Comparison of ENCODE assay signal across 8 mouse cellular contexts in the genomic region with DNA sequence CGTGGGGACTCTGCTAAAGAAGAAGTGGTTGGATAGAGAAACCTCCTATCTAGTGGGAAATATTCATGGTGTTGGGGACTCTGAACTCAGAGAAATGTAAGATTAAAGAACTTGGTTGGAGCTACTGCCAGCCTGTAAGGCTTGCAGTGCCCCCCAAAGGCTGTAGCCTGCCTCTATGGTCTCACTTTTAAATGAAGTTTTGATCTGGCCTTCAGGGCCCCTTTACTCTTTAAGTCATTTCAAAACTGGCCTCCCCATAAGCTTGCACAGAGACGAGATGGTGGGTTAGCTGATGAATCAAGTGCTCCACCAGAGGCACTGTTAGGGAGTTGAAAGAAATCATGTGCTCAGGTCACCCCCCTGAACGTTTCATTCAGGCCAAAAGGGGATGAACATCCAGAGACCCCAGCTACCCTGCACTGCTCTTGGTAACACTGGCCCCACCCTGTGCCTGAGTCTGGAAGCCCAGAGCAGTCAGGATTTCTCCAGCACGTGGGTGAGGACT. TPM values are rescaled to one million over a fixed set of nuclear protein-coding genes. Genes with fewer than 3 reads are reported as not detected.
DNase-seq lines count a peak whose midpoint lies in the region; ATAC-seq and TF ChIP-seq lines count a peak whose summit lies in the region.

No protein-coding gene starts in this region.

- no peak overlapping the region for H3K9ac ChIP-seq in liver, postnatal 0 days (replicated peaks)

- TF ChIP-seq CTCF in bone marrow macrophage, adult 2 months (IDR thresholded peaks at IDR 0.05; ENCODE audit: low read depth, low read length): 0 out of 2 replicates have a peak, but pooled peaks have one; percentile 9
- no peak; the same call in 1 of the 2 replicates for TF ChIP-seq CTCF in liver, postnatal 0 days (IDR thresholded peaks at IDR 0.05; ENCODE audit: low read depth)
- no peak for TF ChIP-seq CTCF in small intestine, adult 2 months (IDR thresholded peaks at IDR 0.05; ENCODE audit: extremely low read depth, insufficient read length, insufficient replicate concordance, low read depth, low read length)

- H3K36me3 ChIP-seq in liver, postnatal 0 days (replicated peaks; ENCODE audit: insufficient read depth, low read length): no peaks in the 10 kb centered on the region
- H3K36me3 ChIP-seq in small intestine, adult 2 months (ENCODE audit: control insufficient read depth, insufficient read depth, low read length): no peaks in the 10 kb centered on the region

- H3K4me3 ChIP-seq in bone marrow macrophage, adult 2 months (ENCODE audit: insufficient read depth, low read length): peak overlapping the region; percentile 74
- peak overlapping the region; percentile 61; the same call in 1 of the 2 replicates for H3K4me3 ChIP-seq in liver, postnatal 0 days (ENCODE audit: low read depth, low read length)
- H3K4me3 ChIP-seq in small intestine, adult 2 months (ENCODE audit: low read depth, low read length): peak overlapping the region; percentile 63

- 14% methylated on average over 4 of the region's 4 CpGs for WGBS in liver, postnatal 0 days (ENCODE audit: insufficient replicate concordance)
- WGBS in small intestine, adult 2 months: 36% methylated on average over 4 of the region's 4 CpGs

- H3K4me1 ChIP-seq in bone marrow macrophage, adult 2 months (ENCODE audit: control insufficient read depth, insufficient read depth, low read length): peaks cover 18% of the 10 kb centered on the region
- peaks cover 8% of the 10 kb centered on the region; the same call in 1 of the 2 replicates for H3K4me1 ChIP-seq in liver, postnatal 0 days (ENCODE audit: insufficient read depth)
- no peaks in the 10 kb centered on the region for H3K4me1 ChIP-seq in small intestine, adult 2 months (ENCODE audit: control insufficient read depth, insufficient read depth, insufficient read length, low read length)

- peaks cover 5% of the 10 kb centered on the region; the same call in 1 of the 2 replicates for H3K27me3 ChIP-seq in liver, postnatal 0 days (ENCODE audit: insufficient read depth, low read length)
- H3K27me3 ChIP-seq in small intestine, adult 2 months (ENCODE audit: control insufficient read depth, insufficient read depth, low read length): no peaks in the 10 kb centered on the region

- no peak for TF ChIP-seq EP300 in liver, postnatal 0 days (IDR thresholded peaks at IDR 0.05; ENCODE audit: low read depth)

- DNase-seq in kidney, postnatal 10 days: peak; percentile 4
- DNase-seq in kidney, postnatal 14 days: no peak
- no peak for DNase-seq in liver, postnatal 0 days
- DNase-seq in urinary bladder, postnatal 14 days (ENCODE audit: low spot score): no peak

- no peaks in the 10 kb centered on the region for H3K9me3 ChIP-seq in liver, postnatal 0 days (ENCODE audit: low read length)

- peak overlapping the region; percentile 81; the same call in 1 of the 2 replicates for H3K4me2 ChIP-seq in liver, postnatal 0 days (ENCODE audit: low read depth, low read length)

- peak overlapping the region; percentile 71 for H3K27ac ChIP-seq in bone marrow macrophage, adult 2 months (ENCODE audit: insufficient read depth, low read depth, low read length)
- no peak overlapping the region; the same call in 1 of the 2 replicates for H3K27ac ChIP-seq in liver, postnatal 0 days (ENCODE audit: low read depth)
- H3K27ac ChIP-seq in small intestine, adult 2 months (ENCODE audit: insufficient read depth, low read depth, low read length): peak overlapping the region; percentile 79

- 0 out of 2 replicates have a peak, but pooled peaks have one; percentile 15 for ATAC-seq in frontal cortex, adult (ENCODE audit: low TSS enrichment)
- ATAC-seq in liver, postnatal 0 days: no peak
- ATAC-seq in inflammation-experienced regulatory T-cells, adult 6 months: no peak

- no peak for TF ChIP-seq POLR2A in bone marrow macrophage, adult 2 months (IDR thresholded peaks at IDR 0.05; ENCODE audit: borderline replicate concordance, low read depth, low read length)
- no peak for TF ChIP-seq POLR2A in small intestine, adult 2 months (IDR thresholded peaks at IDR 0.05; ENCODE audit: low read depth, low read length)

RNA-seq across cellular contexts. Expression of a gene that starts 3.0 kb away (rescaled TPM):
- 81.1 and 86.3 TPM in 2 replicates for polyA plus RNA-seq in bone marrow macrophage, adult 2 months (2012; ENCODE audit: insufficient read depth, insufficient read length, missing spikeins)
- 1.2 and 1.3 TPM in 2 replicates for polyA plus RNA-seq in liver, postnatal 0 days (2015; fragmentation: Nextera tagmentation; extraction: Ambion mirVana)
- 0.13 and 0.32 TPM in 2 replicates for polyA plus RNA-seq in small intestine, adult 2 months (2012; rRNA removed)
- 10 to 100 TPM; 47.9 to 70.6 (median 53.5) TPM for polyA plus RNA-seq in inflammation-experienced regulatory T-cells, adult 6 months (2017; shearing (Covaris generic))

Comparison
In these comparisons a context has a peak if more than half of its experiments do, and no peak if none do; other contexts are left out.
1. RNA of a gene that starts 3.0 kb away (polyA plus RNA-seq): 81.1 to 86.3 TPM in bone marrow macrophage, adult 2 months and 47.9 to 70.6 TPM in inflammation-experienced regulatory T-cells, adult 6 months; 1.2 to 1.3 TPM in liver, postnatal 0 days and 0.13 to 0.32 TPM in small intestine, adult 2 months; every median in the first group is over 10 times any median in the second.
2. Peak in every context shown above with its lines, with median percentiles within 50 percentile points of each other: H3K4me3 ChIP-seq.